Comparison of ENCODE assay signal across 21 mouse cellular contexts in genomic region chr7:90037736-90038135, GRCm38 (mm10). TPM values are rescaled to one million over a fixed set of nuclear protein-coding genes. Genes with fewer than 3 reads are reported as not detected.
A peak's percentile ranks its signal among the peaks of the same experiment; 100 is the strongest.
DNase-seq lines count a peak whose midpoint lies in the region; ATAC-seq lines count a peak whose summit lies in the region.
"Had no signal": no experiment of that assay in that cellular context is flagged by ENCODE, and none has a peak within 500 bp of the region (broad histone marks: within the 10 kb centered on the region; RNA-seq: fewer than 3 reads in every experiment).

No protein-coding gene starts in this region.

- H3K4me1 ChIP-seq in limb, embryonic 12.5 days (replicated peaks): peaks cover 13% of the 10 kb centered on the region
- peaks cover 18% of the 10 kb centered on the region for H3K4me1 ChIP-seq in limb, embryonic 10.5 days
- peaks cover 11% of the 10 kb centered on the region for H3K4me1 ChIP-seq in embryonic facial prominence, embryonic 14.5 days (ENCODE audit: control insufficient read depth, insufficient read depth, low read length)
- H3K4me1 ChIP-seq in limb, embryonic 13.5 days: peaks cover 30% of the 10 kb centered on the region
- H3K4me1 ChIP-seq: hindbrain, embryonic 15.5 days had no signal

- no peaks in the 10 kb centered on the region for H3K9me3 ChIP-seq in limb, embryonic 12.5 days
- H3K9me3 ChIP-seq in limb, embryonic 10.5 days (replicated peaks): no peaks in the 10 kb centered on the region
- no peaks in the 10 kb centered on the region; the same call in 1 of the 2 replicates for H3K9me3 ChIP-seq in embryonic facial prominence, embryonic 14.5 days (ENCODE audit: control insufficient read depth, low read length)
- peaks cover 4% of the 10 kb centered on the region; the same call in 1 of the 2 replicates for H3K9me3 ChIP-seq in limb, embryonic 13.5 days
- H3K9me3 ChIP-seq: embryonic facial prominence, embryonic 12.5 days; forebrain, embryonic 12.5 days; heart, embryonic 13.5 days; hindbrain, embryonic 15.5 days had no signal

- H3K4me3 ChIP-seq in limb, embryonic 12.5 days (replicated peaks): no peak overlapping the region
- no peak overlapping the region for H3K4me3 ChIP-seq in limb, embryonic 10.5 days
- H3K4me3 ChIP-seq in embryonic facial prominence, embryonic 14.5 days (ENCODE audit: low read depth, low read length): no peak overlapping the region
- no peak overlapping the region for H3K4me3 ChIP-seq in limb, embryonic 13.5 days
- H3K4me3 ChIP-seq: embryonic facial prominence, embryonic 12.5 days; forebrain, embryonic 12.5 days; heart, embryonic 13.5 days; hindbrain, embryonic 15.5 days had no signal

- DNase-seq in limb, embryonic 10.5 days (ENCODE audit: low spot score): no peak
- DNase-seq in NIH3T3 (ENCODE audit: low read depth): peak; percentile 48
- peak; percentile 70 for DNase-seq in embryonic facial prominence, embryonic 14.5 days (ENCODE audit: low spot score)
- DNase-seq in spleen, postnatal 36 days (ENCODE audit: low spot score in 2 of 2): no peak
- DNase-seq: adrenal gland, adult 2 months; adrenal gland, postnatal 25 days; cerebellum, adult 11 months; cerebellum, adult 8-10 months; cerebellum, postnatal 14 days; embryo, embryonic 11 days; gastrocnemius, postnatal 25 days; heart, postnatal 36 days had no signal

- WGBS in limb, embryonic 12.5 days: 56% methylated on average over 4 of the region's 4 CpGs
- WGBS in limb, embryonic 10.5 days: 93% methylated on average over 4 of the region's 4 CpGs
- WGBS in embryonic facial prominence, embryonic 14.5 days: 51% methylated on average over 4 of the region's 4 CpGs
- WGBS in limb, embryonic 13.5 days: 44% methylated on average over 4 of the region's 4 CpGs

- H3K4me2 ChIP-seq in limb, embryonic 12.5 days: no peak overlapping the region
- no peak overlapping the region for H3K4me2 ChIP-seq in embryonic facial prominence, embryonic 14.5 days (ENCODE audit: low read depth, low read length)
- no peak overlapping the region for H3K4me2 ChIP-seq in limb, embryonic 13.5 days (replicated peaks)
- H3K4me2 ChIP-seq: embryonic facial prominence, embryonic 12.5 days; forebrain, embryonic 12.5 days; heart, embryonic 13.5 days; hindbrain, embryonic 15.5 days had no signal

- H3K27ac ChIP-seq in limb, embryonic 12.5 days: peak overlapping the region; percentile 66
- H3K27ac ChIP-seq in limb, embryonic 10.5 days: no peak overlapping the region
- peak overlapping the region; percentile 76 for H3K27ac ChIP-seq in embryonic facial prominence, embryonic 14.5 days (replicated peaks; ENCODE audit: low read depth, low read length)
- H3K27ac ChIP-seq in limb, embryonic 13.5 days: peak overlapping the region; percentile 23; the same call in 1 of the 2 replicates
- H3K27ac ChIP-seq: embryonic facial prominence, embryonic 12.5 days; forebrain, embryonic 12.5 days; heart, embryonic 13.5 days; hindbrain, embryonic 15.5 days had no signal

- no peak overlapping the region for H3K9ac ChIP-seq in limb, embryonic 12.5 days (replicated peaks)
- no peak overlapping the region for H3K9ac ChIP-seq in embryonic facial prominence, embryonic 14.5 days (ENCODE audit: low read depth, low read length)
- H3K9ac ChIP-seq in limb, embryonic 13.5 days: no peak overlapping the region
- H3K9ac ChIP-seq: embryonic facial prominence, embryonic 12.5 days; forebrain, embryonic 12.5 days; heart, embryonic 13.5 days; hindbrain, embryonic 15.5 days had no signal

- ATAC-seq in limb, embryonic 12.5 days (ENCODE audit: insufficient number of reproducible peaks, insufficient read depth, low FRiP score, low TSS enrichment, low read depth): no peak
- ATAC-seq in embryonic facial prominence, embryonic 14.5 days (ENCODE audit: low read depth): no peak
- no peak for ATAC-seq in limb, embryonic 13.5 days (ENCODE audit: low FRiP score, low read depth)
- ATAC-seq in cerebellum, adult (ENCODE audit: insufficient number of reproducible peaks, low FRiP score, low TSS enrichment): no peak
- ATAC-seq: forebrain, embryonic 16.5 days had no signal

- H3K27me3 ChIP-seq in limb, embryonic 12.5 days: no peaks in the 10 kb centered on the region
- no peaks in the 10 kb centered on the region for H3K27me3 ChIP-seq in limb, embryonic 10.5 days (ENCODE audit: low read depth, poor library complexity, severe bottlenecking)
- no peaks in the 10 kb centered on the region for H3K27me3 ChIP-seq in embryonic facial prominence, embryonic 14.5 days (replicated peaks; ENCODE audit: control insufficient read depth, insufficient read depth, low read length)
- H3K27me3 ChIP-seq in limb, embryonic 13.5 days: no peaks in the 10 kb centered on the region
- H3K27me3 ChIP-seq: CH12.LX; embryonic facial prominence, embryonic 12.5 days; forebrain, embryonic 12.5 days; heart, embryonic 13.5 days; hindbrain, embryonic 15.5 days had no signal

- H3K36me3 ChIP-seq in limb, embryonic 12.5 days: no peaks in the 10 kb centered on the region
- no peaks in the 10 kb centered on the region for H3K36me3 ChIP-seq in limb, embryonic 10.5 days
- H3K36me3 ChIP-seq in embryonic facial prominence, embryonic 14.5 days (ENCODE audit: control insufficient read depth, insufficient read depth, low read length): no peaks in the 10 kb centered on the region
- H3K36me3 ChIP-seq in limb, embryonic 13.5 days: no peaks in the 10 kb centered on the region
- H3K36me3 ChIP-seq: embryonic facial prominence, embryonic 12.5 days; forebrain, embryonic 12.5 days; heart, embryonic 13.5 days; hindbrain, embryonic 15.5 days had no signal

RNA-seq across cellular contexts. Expression of gene Eed, which starts 57.0 kb away (rescaled TPM):
- 95.5 and 97.3 TPM in 2 replicates for polyA plus RNA-seq in limb, embryonic 12.5 days (2016; fragmentation: Nextera tagmentation; extraction: Ambion mirVana)
- polyA plus RNA-seq in limb, embryonic 10.5 days (2016; fragmentation: Nextera tagmentation; extraction: Ambion mirVana): 101 and 102 TPM in 2 replicates
- 62.8 and 64.7 TPM in 2 replicates for polyA plus RNA-seq in embryonic facial prominence, embryonic 14.5 days (2014; fragmentation: Nextera tagmentation; extraction: Ambion mirVana)
- 77.8 TPM in 2 replicates for polyA plus RNA-seq in limb, embryonic 13.5 days (2015; fragmentation: Nextera tagmentation; extraction: Ambion mirVana)

Comparison
In these comparisons a context has a peak if more than half of its experiments do, and no peak if none do; other contexts are left out.
1. DNase-seq: peak in NIH3T3 (single experiment) and embryonic facial prominence, embryonic 14.5 days (single experiment); none in limb, embryonic 10.5 days (single experiment) and spleen, postnatal 36 days (0 of 2).